24 mouse cellular contexts compared by ENCODE assay signal in the genomic region with DNA sequence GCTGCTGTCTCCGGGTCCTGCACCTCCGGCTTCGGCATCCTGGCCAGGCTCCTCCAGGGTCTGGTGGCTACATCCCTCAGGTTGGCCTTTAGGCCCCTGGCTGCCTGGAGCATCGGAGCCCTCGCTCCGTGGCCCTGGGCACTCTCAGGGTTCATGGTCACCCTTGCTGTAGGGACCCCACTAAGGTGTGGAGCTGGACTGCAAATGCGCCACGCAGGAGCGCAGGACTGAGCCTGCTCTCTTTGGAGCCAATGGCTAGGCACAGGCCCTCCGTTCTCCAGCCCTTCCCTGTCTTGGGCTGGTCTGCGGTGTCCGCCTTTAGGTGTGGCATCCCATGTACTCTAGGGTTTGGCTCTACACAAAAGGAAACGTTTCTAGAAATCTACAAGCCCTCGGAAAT. TPM values are rescaled to one million over a fixed set of nuclear protein-coding genes. Genes with fewer than 3 reads are reported as not detected.
"Had no signal": no experiment of that assay in that cellular context is flagged by ENCODE, and none has a peak within 500 bp of the region (broad histone marks: within the 10 kb centered on the region; RNA-seq: fewer than 3 reads in every experiment).

Gene Ankdd1b, minus strand, starts transcription at position 242 of the 400 bp plus-strand sequence.

- DNase-seq: kidney, adult 11 months; kidney, adult 9 months; kidney, postnatal 25 days; layer of hippocampus, adult 9-11 months; liver, embryonic 13.5 days; lung, postnatal 10 days; lung, postnatal 4 days; midbrain, embryonic 14.5 days; right cerebral cortex, adult 18-20 months; right cerebral cortex, postnatal 14 days; right cerebral cortex, postnatal 4 days; thymus, adult 2 months; thymus, postnatal 14 days; thymus, postnatal 4 days had no signal

- H3K36me3 ChIP-seq: liver, embryonic 13.5 days; neural tube, embryonic 12.5 days; neural tube, embryonic 15.5 days had no signal

- H3K27me3 ChIP-seq: liver, embryonic 13.5 days; neural tube, embryonic 12.5 days; neural tube, embryonic 15.5 days had no signal

- H3K4me2 ChIP-seq: liver, embryonic 13.5 days; midbrain, embryonic 11.5 days; neural tube, embryonic 12.5 days; neural tube, embryonic 15.5 days had no signal

- H3K4me1 ChIP-seq: liver, embryonic 13.5 days; neural tube, embryonic 12.5 days; neural tube, embryonic 15.5 days had no signal

- H3K27ac ChIP-seq: hindbrain, postnatal 0 days; kidney, postnatal 0 days; layer of hippocampus, adult 2 months; left cerebral cortex, adult 2 months; liver, embryonic 13.5 days; neural tube, embryonic 12.5 days; neural tube, embryonic 15.5 days had no signal

- H3K9me3 ChIP-seq: liver, embryonic 13.5 days; neural tube, embryonic 12.5 days; neural tube, embryonic 15.5 days had no signal

- ATAC-seq: hindbrain, postnatal 0 days; inflammation-experienced regulatory T-cells, adult 6 months had no signal

- H3K4me3 ChIP-seq: layer of hippocampus, adult 2 months; left cerebral cortex, adult 2 months; liver, embryonic 13.5 days; neural tube, embryonic 12.5 days; neural tube, embryonic 15.5 days had no signal

- H3K9ac ChIP-seq: liver, embryonic 13.5 days; neural tube, embryonic 12.5 days; neural tube, embryonic 15.5 days had no signal

RNA-seq across cellular contexts. Expression of gene Ankdd1b, which starts in this region (rescaled TPM):
- polyA plus RNA-seq: inflammation-experienced regulatory T-cells, adult 6 months; liver, adult 2 months; liver, embryonic 13.5 days; liver, embryonic 16.5 days; midbrain, embryonic 11.5 days; midbrain, embryonic 14.5 days; neural tube, embryonic 15.5 days had no signal
